Mouse (Mus musculus) liver, embryonic 14.5 days (tissue): ENCODE measurements around the gene Megf8.

ENCODE experiments used
- CTCF ChIP-seq: IDR thresholded peaks from 2 replicates; pipeline ENCODE4 v1.5.1; 2016; ENCODE audit warnings: antibody characterized with exemption, low read depth, control low read depth
- EP300 ChIP-seq: IDR thresholded peaks from 2 replicates; pipeline ENCODE4 v1.6.1; 2016; ENCODE audit warnings: antibody characterized with exemption, low read depth

GRCm38 (mm10) chr7:25392851-25393250 lies 75.9 kb downstream of the Megf8 start:
- TF ChIP-seq CTCF: no peak
- no peak for TF ChIP-seq EP300
